Mouse (Mus musculus) CH12.LX (cell line): ENCODE measurements around the gene Cwc27. TPM values are rescaled to one million over a fixed set of nuclear protein-coding genes. Genes with fewer than 3 reads are reported as not detected.

Experiments used
- DNase-seq: peaks from one replicate; pipeline ENCODE4 v3.0.0-alpha.2; 2013; ENCODE audit errors: extremely low read depth
- H3K27ac ChIP-seq: 2 replicates; pipeline ENCODE4 v1.5.1; 2012; ENCODE audit warnings: low read depth, mild to moderate bottlenecking, control low read depth, moderate library complexity; ENCODE audit not compliant: insufficient read depth
- H3K27me3 ChIP-seq: replicated peaks from 2 replicates; pipeline ENCODE3; 2012; ENCODE audit warnings: inconsistent platforms
- H3K36me3 ChIP-seq, 2 experiments: replicated peaks in 1 of 2; 2 replicates each; pipeline versions ENCODE3 to v1.6.1; 2012; ENCODE audit warnings: inconsistent platforms in 1 of 2, low read length in 1 of 2, mild to moderate bottlenecking in 1 of 2, mixed read lengths in 1 of 2, moderate library complexity in 1 of 2; ENCODE audit not compliant: control insufficient read depth in 1 of 2, insufficient read depth in 1 of 2
- H3K4me1 ChIP-seq, 2 experiments: 2 replicates each; pipeline ENCODE4 v1.6.1; 2012; ENCODE audit warnings: inconsistent platforms in 1 of 2, moderate library complexity in 1 of 2; ENCODE audit not compliant: insufficient read depth in 2 of 2, control insufficient read depth in 1 of 2
- H3K4me2 ChIP-seq: 2 replicates; pipeline ENCODE4 v1.6.1; 2012; ENCODE audit warnings: low read depth, mild to moderate bottlenecking, control low read depth; ENCODE audit not compliant: poor library complexity, insufficient read depth, severe bottlenecking
- H3K4me3 ChIP-seq, 3 experiments: fragments of 150-350 bp in 1 of 3; sonication (generic) in 1 of 3; replicated peaks in 1 of 3; 2 replicates each; pipeline versions ENCODE3 to v1.5.1; 2011 to 2012; ENCODE audit warnings: low read depth in 2 of 3, low read length in 2 of 3, mild to moderate bottlenecking in 2 of 3, moderate library complexity in 2 of 3, control low read depth in 1 of 3, improper control_type of control experiment in 1 of 3, inconsistent platforms in 1 of 3, mixed read lengths in 1 of 3; ENCODE audit not compliant: poor library complexity in 1 of 3
- H3K79me2 ChIP-seq: replicated peaks from 2 replicates; pipeline ENCODE4 v1.6.1; 2012; ENCODE audit warnings: mild to moderate bottlenecking, moderate library complexity; ENCODE audit not compliant: control insufficient read depth, poor library complexity, insufficient read depth, severe bottlenecking; ENCODE audit errors: extremely low read depth
- H3K9ac ChIP-seq: 2 replicates; pipeline ENCODE4 v1.6.1; 2012; ENCODE audit warnings: low read depth, mild to moderate bottlenecking, control low read depth, moderate library complexity; ENCODE audit not compliant: insufficient read depth
- H3K9me3 ChIP-seq: replicated peaks from 2 replicates; pipeline ENCODE3; 2012; ENCODE audit warnings: low read length, inconsistent platforms, mixed read lengths
- EP300 ChIP-seq: IDR thresholded peaks from 2 replicates; pipeline ENCODE4 v1.6.1; 2011; ENCODE audit warnings: low read length, improper control_type of control experiment
- ETS1 ChIP-seq: conservative IDR thresholded peaks from 2 replicates; pipeline ENCODE4 v1.6.1; 2012; ENCODE audit warnings: low read depth, mild to moderate bottlenecking, inconsistent platforms, low read length, improper control_type of control experiment, moderate library complexity
- MAX ChIP-seq: IDR thresholded peaks from 2 replicates; pipeline ENCODE4 v1.6.1; 2011; ENCODE audit warnings: low read length, improper control_type of control experiment
- MAZ ChIP-seq: IDR thresholded peaks from 2 replicates; pipeline ENCODE4 v1.6.1; 2012; ENCODE audit warnings: low read depth, mild to moderate bottlenecking, inconsistent platforms, low read length, improper control_type of control experiment, moderate library complexity
- MXI1 ChIP-seq: IDR thresholded peaks from 2 replicates; pipeline ENCODE4 v1.6.1; 2011; ENCODE audit warnings: mild to moderate bottlenecking, low read depth, low read length, improper control_type of control experiment
- MYC ChIP-seq: IDR thresholded peaks from 2 replicates; pipeline ENCODE4 v1.6.1; 2011; ENCODE audit warnings: low read depth, mild to moderate bottlenecking, improper control_type of control experiment, low read length
- NELFE ChIP-seq: IDR thresholded peaks from 2 replicates; pipeline ENCODE4 v1.6.1; 2011; ENCODE audit warnings: low read depth, low read length, improper control_type of control experiment
- PAX5 ChIP-seq: IDR thresholded peaks from 2 replicates; pipeline ENCODE4 v1.6.1; 2012; ENCODE audit warnings: low read length, inconsistent platforms, mixed read lengths
- POLR2AphosphoS2 ChIP-seq: IDR thresholded peaks from 2 replicates; pipeline ENCODE4 v1.6.1; 2011; ENCODE audit warnings: low read depth, low read length, improper control_type of control experiment
- RAD21 ChIP-seq: IDR thresholded peaks from 2 replicates; pipeline ENCODE4 v1.6.1; 2011; ENCODE audit warnings: low read depth, mild to moderate bottlenecking, low read length, improper control_type of control experiment, moderate library complexity
- RCOR1 ChIP-seq: conservative IDR thresholded peaks from 2 replicates; pipeline ENCODE4 v1.6.1; 2012; ENCODE audit warnings: low read depth, mild to moderate bottlenecking, inconsistent platforms, low read length, improper control_type of control experiment
- TCF12 ChIP-seq: IDR thresholded peaks from 2 replicates; pipeline ENCODE4 v1.6.1; 2014; ENCODE audit warnings: low read depth, mild to moderate bottlenecking, inconsistent platforms, low read length, improper control_type of control experiment
- UBTF ChIP-seq: IDR thresholded peaks from 2 replicates; pipeline ENCODE4 v1.6.1; 2012; ENCODE audit warnings: low read depth, mild to moderate bottlenecking, inconsistent platforms, low read length, improper control_type of control experiment, moderate library complexity
- ZMIZ1 ChIP-seq: IDR thresholded peaks from 2 replicates; pipeline ENCODE4 v1.6.1; 2012; ENCODE audit warnings: low read depth, mild to moderate bottlenecking, inconsistent platforms, low read length, improper control_type of control experiment
- ZNF384 ChIP-seq: IDR thresholded peaks from 2 replicates; pipeline ENCODE4 v1.6.1; 2012; ENCODE audit warnings: low read depth, low read length, improper control_type of control experiment, inconsistent platforms
- dilution Hi-C: fragments of 300-500 bp; cut with MboI; formaldehyde crosslinking; loops from 2 replicates; pipeline ENCODE4 v1.14.3; 2020; ENCODE audit warnings: low sequenced_read_pairs; ENCODE audit not compliant: extremely low pct_unique_long_range_greater_than_20kb, extremely low pct_ligation_motif_present
- in situ Hi-C: fragments of 300-500 bp; cut with MboI; formaldehyde crosslinking; loops from 3 replicates; pipeline ENCODE4 v1.14.3; 2019; ENCODE audit warnings: low sequenced_read_pairs, low pct_ligation_motif_present, low pct_unique_long_range_greater_than_20kb, mixed read lengths
- polyA plus RNA-seq: library from polyadenylated mRNA; unstranded; fragments of >175 nt; gene quantifications from 2 replicates; pipeline ENCODE4 v1.2.1, GENCODE M21; 2012; ENCODE audit warnings: low read depth; ENCODE audit not compliant: insufficient read length
- total RNA-seq, 2 experiments: library from RNA; depleted of rRNA; stranded (reverse); fragments of 300-350 nt in 1 of 2; fragments of >200 nt in 1 of 2; gene quantifications; 2 replicates each; pipeline ENCODE4 v1.2.3; 2012 to 2014

Gene Cwc27
- total and polyA plus RNA-seq, 3 experiments, result 24.9 to 38.4 (median 26.0) TPM

DNA sequence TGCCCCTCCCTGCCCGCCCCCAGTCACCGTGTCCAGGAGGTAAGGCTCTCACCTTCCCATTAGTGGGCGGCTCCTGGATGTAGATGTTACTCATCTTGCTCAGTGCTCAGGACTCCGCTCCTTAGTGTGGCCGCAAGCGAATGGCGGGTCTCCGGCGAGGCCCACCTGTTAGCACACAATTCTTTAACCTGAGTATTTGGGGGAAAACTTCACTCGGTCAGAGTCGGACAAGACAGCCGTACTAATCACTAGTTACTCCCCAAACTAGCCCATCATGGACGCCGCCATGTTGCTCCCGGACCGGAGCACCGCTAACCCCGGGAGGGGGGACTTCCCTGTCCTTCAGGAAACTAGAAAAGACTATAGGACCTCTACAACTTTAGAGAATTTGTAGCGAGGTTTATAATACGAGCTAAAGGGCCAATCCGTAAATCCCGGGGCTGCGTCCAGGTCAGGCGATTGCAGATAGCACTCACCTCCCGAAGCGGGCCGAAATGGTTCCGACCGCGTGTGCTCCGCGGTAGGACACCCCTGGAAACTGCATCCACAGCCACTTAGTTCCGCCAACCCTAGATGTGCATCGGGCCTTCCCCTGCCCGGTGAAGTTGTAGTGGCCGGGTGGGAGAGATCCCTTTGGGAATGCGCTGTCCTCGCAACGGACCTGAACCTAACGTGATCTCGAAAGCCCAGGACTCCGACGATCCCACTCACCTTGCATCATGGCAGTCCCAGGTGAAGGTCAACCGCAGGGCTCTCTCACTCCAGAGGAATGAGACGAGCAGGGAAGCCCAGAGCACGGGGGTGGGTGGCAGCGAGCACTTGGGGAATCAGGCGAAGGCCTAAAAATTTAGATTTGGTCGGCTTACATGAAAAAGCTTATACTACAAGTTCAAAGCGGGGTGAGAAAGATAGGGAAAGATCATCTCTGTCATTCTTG lies at the start of gene Cwc27 (continued):
- 0 out of 2 replicates have a peak, but pooled peaks have one; percentile 44 for TF ChIP-seq UBTF
- TF ChIP-seq, all 38 proteins: peak for 14

DNA sequence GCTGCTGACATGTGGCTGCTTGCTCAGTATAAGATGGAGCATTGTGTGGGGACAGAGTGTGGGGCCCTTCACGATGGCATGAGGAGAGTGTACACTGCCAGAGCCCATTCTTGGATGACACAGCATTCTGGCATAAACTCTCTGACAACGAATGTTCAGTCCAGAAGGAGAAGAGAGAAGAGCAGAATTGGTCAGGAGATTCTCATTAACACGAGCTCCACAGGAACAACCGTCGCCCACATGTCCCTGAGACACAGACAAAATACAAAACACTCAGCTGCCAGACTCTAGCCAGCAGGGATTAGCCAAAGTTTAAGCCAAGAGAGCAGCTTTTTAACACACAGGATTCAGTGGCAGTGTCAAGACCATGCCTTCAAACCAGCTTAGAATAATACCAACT lies 49.8 kb upstream of the Cwc27 start:
- DNase-seq, result no peak
- dilution Hi-C loops (no loop called here), in situ Hi-C loops (loop anchor here (10.0 kb wide), 1 partner anchor 48 kb away; no protein-coding TSS in a partner anchor)
- no peaks in the 10 kb centered on the region for H3K9me3 ChIP-seq
- peaks cover 0 to 7% of the 10 kb centered on the region in 2 experiments; a peak in 2 of 4 replicates for H3K4me1 ChIP-seq
- no peaks in the 10 kb centered on the region for H3K79me2 ChIP-seq
- H3K4me2 ChIP-seq, result no peak overlapping the region
- no peak overlapping the region for H3K27ac ChIP-seq
- no peaks in the 10 kb centered on the region for H3K36me3 ChIP-seq
- H3K4me3 ChIP-seq, result no peak overlapping the region
- peaks cover 2% of the 10 kb centered on the region for H3K27me3 ChIP-seq
- no peak for TF ChIP-seq TCF12
- no peak for TF ChIP-seq NELFE
- no peak for TF ChIP-seq MAZ
- no peak for TF ChIP-seq MYC
- TF ChIP-seq PAX5, result no peak
- TF ChIP-seq EP300, result no peak
- no peak for TF ChIP-seq RAD21
- no peak for TF ChIP-seq ETS1
- no peak for TF ChIP-seq ZNF384
- no peak for TF ChIP-seq POLR2AphosphoS2
- no peak for TF ChIP-seq MXI1
- TF ChIP-seq ZMIZ1, result no peak
- TF ChIP-seq MAX, result no peak
- no peak for TF ChIP-seq RCOR1
- no peak overlapping the region for H3K9ac ChIP-seq
